Mouse (Mus musculus): Measurements from ENCODE around the gene Fam98b. TPM values are rescaled to one million over a fixed set of nuclear protein-coding genes. Genes with fewer than 3 reads are reported as not detected.
A peak's percentile ranks its signal among the peaks of the same experiment; 100 is the strongest.

Gene Fam98b
- 18.2 and 42.2 TPM in 2 replicates for total RNA-seq (2017)

- peak; percentile 94 for ATAC-seq (replicated peaks; ENCODE audit: low read depth, poor library complexity, severe bottlenecking)
Observed at GRCm38 (mm10) chr2:117249255-117250000, at the start of gene Fam98b. Gene Fam98b, plus strand, starts transcription at chr2:117249739.

- ATAC-seq (replicated peaks; ENCODE audit: low read depth, poor library complexity, severe bottlenecking), result no peak
Observed at GRCm38 (mm10) chr2:117200869-117201338, 48.6 kb upstream of the Fam98b start.

GRCm38 (mm10) chr2:117203350-117203749, 46.2 kb upstream of the Fam98b start:
- no peak for ATAC-seq (replicated peaks; ENCODE audit: low read depth, poor library complexity, severe bottlenecking)

GRCm38 (mm10) chr2:117204534-117204933, 45.0 kb upstream of the Fam98b start:
- no peak for ATAC-seq (replicated peaks; ENCODE audit: low read depth, poor library complexity, severe bottlenecking)

GRCm38 (mm10) chr2:117205066-117205465, 44.5 kb upstream of the Fam98b start:
- no peak for ATAC-seq (replicated peaks; ENCODE audit: low read depth, poor library complexity, severe bottlenecking)

GRCm38 (mm10) chr2:117210416-117211085, 39.0 kb upstream of the Fam98b start:
- ATAC-seq (replicated peaks; ENCODE audit: low read depth, poor library complexity, severe bottlenecking), result peak; percentile 68

- ATAC-seq (replicated peaks; ENCODE audit: low read depth, poor library complexity, severe bottlenecking), result 0 out of 2 replicates have a peak, but pooled peaks have one; percentile 45
Observed at GRCm38 (mm10) chr2:117216152-117216551, 33.4 kb upstream of the Fam98b start.

GRCm38 (mm10) chr2:117217695-117218216, 31.8 kb upstream of the Fam98b start:
- ATAC-seq (replicated peaks; ENCODE audit: low read depth, poor library complexity, severe bottlenecking), result no peak

GRCm38 (mm10) chr2:117219536-117219935, 30.0 kb upstream of the Fam98b start:
- no peak for ATAC-seq (replicated peaks; ENCODE audit: low read depth, poor library complexity, severe bottlenecking)

GRCm38 (mm10) chr2:117222651-117223050, 26.9 kb upstream of the Fam98b start:
- no peak for ATAC-seq (replicated peaks; ENCODE audit: low read depth, poor library complexity, severe bottlenecking)

GRCm38 (mm10) chr2:117228601-117229125, 20.9 kb upstream of the Fam98b start:
- ATAC-seq (replicated peaks; ENCODE audit: low read depth, poor library complexity, severe bottlenecking), result no peak

- ATAC-seq (replicated peaks; ENCODE audit: low read depth, poor library complexity, severe bottlenecking), result no peak
Observed at GRCm38 (mm10) chr2:117230261-117230660, 19.3 kb upstream of the Fam98b start.

- ATAC-seq (replicated peaks; ENCODE audit: low read depth, poor library complexity, severe bottlenecking), result peak; percentile 99
Observed at GRCm38 (mm10) chr2:117231257-117231656, 18.3 kb upstream of the Fam98b start.

- ATAC-seq (replicated peaks; ENCODE audit: low read depth, poor library complexity, severe bottlenecking), result no peak
Observed at GRCm38 (mm10) chr2:117241953-117242352, 7.6 kb upstream of the Fam98b start.

- ATAC-seq (replicated peaks; ENCODE audit: low read depth, poor library complexity, severe bottlenecking), result peak; percentile 24; the same call in 1 of the 2 replicates
Observed at GRCm38 (mm10) chr2:117250001-117250510, 517 bp downstream of the Fam98b start.

GRCm38 (mm10) chr2:117255415-117255814, 5.9 kb downstream of the Fam98b start:
- no peak for ATAC-seq (replicated peaks; ENCODE audit: low read depth, poor library complexity, severe bottlenecking)

- no peak for ATAC-seq (replicated peaks; ENCODE audit: low read depth, poor library complexity, severe bottlenecking)
Observed at GRCm38 (mm10) chr2:117257617-117258016, 8.1 kb downstream of the Fam98b start.

- no peak for ATAC-seq (replicated peaks; ENCODE audit: low read depth, poor library complexity, severe bottlenecking)
Observed at GRCm38 (mm10) chr2:117262184-117262583, 12.6 kb downstream of the Fam98b start.

GRCm38 (mm10) chr2:117263786-117264408, 14.4 kb downstream of the Fam98b start:
- peak; percentile 95 for ATAC-seq (replicated peaks; ENCODE audit: low read depth, poor library complexity, severe bottlenecking)

- no peak for ATAC-seq (replicated peaks; ENCODE audit: low read depth, poor library complexity, severe bottlenecking)
Observed at GRCm38 (mm10) chr2:117288291-117288690, 38.8 kb downstream of the Fam98b start.
